Mouse (Mus musculus): ENCODE measurements around the gene Rfpl4.
"Not testable (repeated sequence)": the region's sequence is repeated elsewhere in the genome, so short reads cannot be mapped to it uniquely, and the experiment has no call there.

GRCm38 (mm10) chr7:5079365-5080009 is 37.3 kb downstream of the Rfpl4 start:
- TF ChIP-seq CTCF, EP300 (IDR thresholded peaks at IDR 0.05; ENCODE audit: low read depth): not testable (repeated sequence)

Measured in heart, postnatal 0 days (tissue).